Mouse (Mus musculus): ENCODE measurements at regions not wholly inside any gene's neighbourhood (a gene's known extent, or its start where the extent isn't known, plus 50 kb on each side); places are given as distances from the start of the nearest gene placed in this dataset.

DNA sequence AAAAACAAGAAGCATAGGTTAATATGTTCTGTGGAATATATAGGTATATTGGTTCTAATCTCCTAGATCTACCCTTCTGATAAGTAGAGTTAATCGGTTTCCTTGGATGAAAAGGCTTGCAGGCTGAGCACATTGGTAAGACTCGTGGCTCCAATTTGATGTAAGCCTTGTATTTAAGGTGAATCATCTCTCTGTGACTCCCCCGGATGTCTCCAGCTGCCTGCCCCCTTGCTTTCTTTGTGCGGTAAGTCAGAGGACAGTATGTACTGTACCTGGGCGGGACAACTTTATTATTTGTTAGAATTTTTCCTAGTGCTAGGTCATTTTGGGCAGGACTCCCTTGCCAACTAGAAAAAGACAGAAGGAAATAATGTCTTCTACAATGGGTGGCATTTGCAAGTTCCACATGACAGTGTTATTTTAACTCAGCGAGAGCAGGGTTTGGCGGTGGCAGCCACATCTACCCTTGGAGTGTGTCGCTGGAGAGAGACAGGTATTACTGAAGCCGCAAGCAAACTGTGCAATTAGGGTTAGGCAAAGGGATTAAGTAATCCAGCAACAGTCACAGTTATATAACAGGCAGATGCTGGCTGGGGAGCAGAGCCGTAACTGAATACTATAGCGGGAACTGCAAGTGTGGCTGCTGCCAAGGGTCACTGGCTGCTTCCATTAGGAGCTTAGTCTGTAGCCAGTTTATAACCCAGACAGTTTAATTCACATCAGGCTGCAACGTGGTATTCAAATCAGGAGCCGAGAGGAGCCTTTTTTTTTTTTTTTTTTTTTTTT is 172.9 kb downstream of the Moxd1 start:
- no peak overlapping the region for H3K27ac ChIP-seq (replicated peaks)
- no peaks in the 10 kb centered on the region for H3K36me3 ChIP-seq
- no peak overlapping the region for H3K4me3 ChIP-seq (replicated peaks)
- no peaks in the 10 kb centered on the region for H3K9me3 ChIP-seq (replicated peaks)
- ATAC-seq (ENCODE audit: low FRiP score): no peak
- no peak overlapping the region for H3K9ac ChIP-seq (replicated peaks)
- WGBS: 70% methylated on average over 13 of the region's 13 CpGs
- no peaks in the 10 kb centered on the region for H3K4me1 ChIP-seq
- no peak overlapping the region for H3K4me2 ChIP-seq
- no peaks in the 10 kb centered on the region for H3K27me3 ChIP-seq (replicated peaks)

DNA sequence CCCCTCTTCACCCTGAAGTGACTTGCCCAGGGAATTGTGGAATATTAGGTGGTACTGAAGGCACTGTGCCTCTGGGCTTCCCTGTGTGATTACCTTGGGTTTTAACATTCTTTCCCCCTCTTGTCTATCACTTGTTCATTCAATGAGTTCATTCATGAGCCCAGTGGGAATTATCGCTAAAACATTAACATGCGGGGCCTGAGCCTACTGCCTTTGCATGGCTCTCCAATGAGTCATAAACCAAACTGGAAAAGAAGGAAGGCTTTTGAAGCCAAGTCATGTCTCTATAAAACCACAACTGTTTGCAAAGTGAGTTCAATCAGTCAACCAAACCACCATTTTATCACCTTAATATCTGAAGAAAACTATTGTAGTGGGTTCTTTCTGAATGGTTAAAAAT is 173.8 kb downstream of the Moxd1 start:
- no peaks in the 10 kb centered on the region for H3K36me3 ChIP-seq
- ATAC-seq (ENCODE audit: low FRiP score): no peak
- 28% methylated on average over 2 of the region's 2 CpGs for WGBS

DNA sequence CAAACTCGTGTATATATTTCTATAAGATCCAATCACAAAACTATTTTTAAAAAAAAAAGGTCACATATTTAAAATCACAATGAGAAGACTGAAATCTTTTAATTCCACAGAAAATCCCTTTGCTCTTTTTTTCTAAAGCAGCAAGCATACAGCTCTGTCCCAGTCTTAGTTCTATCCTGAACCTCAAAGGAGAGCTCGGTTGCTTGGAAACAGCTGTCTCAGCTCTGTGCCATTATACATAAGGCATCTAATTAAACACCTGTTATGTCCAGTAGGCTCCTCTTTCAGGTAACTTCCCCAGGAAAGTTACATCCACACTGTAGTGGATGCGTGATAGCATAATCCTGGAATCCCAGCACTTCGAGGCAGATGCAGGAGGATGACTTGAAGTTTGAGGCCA is 181.5 kb downstream of the Moxd1 start:
- ATAC-seq (ENCODE audit: low FRiP score): no peak
- H3K27ac ChIP-seq (replicated peaks): no peak overlapping the region

More for the DNA sequence above, 173.8 kb downstream of the Moxd1 start:
- Histone ChIP-seq H3K9ac (replicated peaks) (no peak overlapping the region), H3K4me1 (no peaks in the 10 kb centered on the region), H3K27ac (replicated peaks) (no peak overlapping the region), H3K27me3 (replicated peaks) (no peaks in the 10 kb centered on the region), H3K9me3 (replicated peaks) (no peaks in the 10 kb centered on the region), H3K4me2 (no peak overlapping the region), H3K4me3 (replicated peaks) (no peak overlapping the region)

DNA sequence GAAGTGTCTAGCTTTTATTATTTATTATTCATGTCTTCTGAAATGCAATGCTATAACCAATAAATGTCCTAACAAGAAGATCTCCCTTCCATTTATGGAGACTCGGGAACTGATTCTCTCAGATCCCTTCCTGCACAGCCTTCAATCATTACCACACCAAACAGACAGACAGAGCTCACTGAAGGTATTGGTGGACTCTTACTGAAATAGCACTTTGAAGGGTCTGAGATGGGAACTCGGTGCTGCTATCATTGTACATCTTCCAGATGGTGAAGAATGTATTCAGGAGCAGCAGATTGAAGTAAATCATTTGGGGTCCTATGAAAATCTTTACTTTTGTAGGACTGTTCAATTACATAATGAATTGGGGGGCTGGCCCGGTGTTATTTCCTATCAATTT is 183.6 kb downstream of the Moxd1 start:
- H3K9ac ChIP-seq (replicated peaks): no peak overlapping the region
- WGBS: 29% methylated on average over 3 of the region's 3 CpGs
- no peak for ATAC-seq (ENCODE audit: low FRiP score)
- H3K4me3 ChIP-seq (replicated peaks): no peak overlapping the region
- H3K4me1 ChIP-seq: no peaks in the 10 kb centered on the region
- no peaks in the 10 kb centered on the region for H3K36me3 ChIP-seq
- no peak overlapping the region for H3K27ac ChIP-seq (replicated peaks)
- H3K4me2 ChIP-seq: no peak overlapping the region
- H3K27me3 ChIP-seq (replicated peaks): no peaks in the 10 kb centered on the region
- H3K9me3 ChIP-seq (replicated peaks): no peaks in the 10 kb centered on the region

More for the DNA sequence above, 181.5 kb downstream of the Moxd1 start:
- H3K27me3 ChIP-seq (replicated peaks): no peaks in the 10 kb centered on the region
- H3K4me3 ChIP-seq (replicated peaks): no peak overlapping the region
- H3K4me2 ChIP-seq: no peak overlapping the region
- no peaks in the 10 kb centered on the region for H3K4me1 ChIP-seq
- no peak overlapping the region for H3K9ac ChIP-seq (replicated peaks)
- H3K9me3 ChIP-seq (replicated peaks): no peaks in the 10 kb centered on the region
- 82% methylated on average over 4 of the region's 4 CpGs for whole genome bisulfite sequencing
- H3K36me3 ChIP-seq: no peaks in the 10 kb centered on the region

DNA sequence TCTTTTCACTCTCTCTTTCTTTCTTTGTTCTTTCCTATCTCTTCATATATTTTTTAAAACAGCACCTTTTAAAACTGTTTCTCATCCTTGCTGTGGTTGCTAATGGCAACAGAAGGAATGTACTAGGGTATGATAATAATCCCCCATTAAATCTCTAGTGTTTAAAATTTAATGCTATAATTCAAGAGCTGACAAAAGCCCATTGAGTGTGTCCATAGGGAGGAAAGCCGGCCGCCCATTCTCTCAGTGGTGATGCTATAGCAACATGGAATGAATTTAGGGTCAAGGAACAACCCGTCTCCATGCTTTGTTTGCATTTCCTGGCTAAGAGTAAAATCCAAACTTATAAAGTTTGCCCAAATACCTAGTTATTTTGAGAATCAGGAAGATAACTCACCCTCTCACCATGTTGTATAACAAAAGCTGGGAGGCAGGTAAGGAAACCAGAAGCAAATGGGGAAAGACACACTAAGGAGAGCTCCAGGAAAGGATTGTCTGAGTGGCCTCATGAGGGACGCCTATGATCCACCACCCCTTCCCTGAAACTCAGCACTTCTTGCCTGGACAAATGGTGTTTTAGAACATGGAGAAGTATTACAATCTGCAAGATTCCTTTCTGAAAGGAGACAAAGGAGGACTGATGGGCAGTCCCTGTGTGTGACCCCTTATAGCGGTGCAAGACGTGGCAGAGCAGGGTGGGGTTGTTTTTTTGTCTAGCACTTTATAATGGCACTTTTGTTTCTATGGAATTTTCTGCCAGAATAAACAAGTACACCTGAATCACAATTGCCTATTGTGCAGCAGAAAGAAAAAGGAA is 184.3 kb downstream of the Moxd1 start:
- peak; percentile 57; the same call in 1 of the 2 replicates for ATAC-seq (ENCODE audit: low FRiP score)
- no peaks in the 10 kb centered on the region for H3K4me1 ChIP-seq
- no peaks in the 10 kb centered on the region for H3K27me3 ChIP-seq (replicated peaks)
- 13% methylated on average over 6 of the region's 6 CpGs for WGBS
- H3K9me3 ChIP-seq (replicated peaks): no peaks in the 10 kb centered on the region
- no peaks in the 10 kb centered on the region for H3K36me3 ChIP-seq
- H3K9ac ChIP-seq (replicated peaks): no peak overlapping the region
- no peak overlapping the region for H3K4me2 ChIP-seq
- no peak overlapping the region for H3K4me3 ChIP-seq (replicated peaks)
- no peak overlapping the region for H3K27ac ChIP-seq (replicated peaks)

DNA sequence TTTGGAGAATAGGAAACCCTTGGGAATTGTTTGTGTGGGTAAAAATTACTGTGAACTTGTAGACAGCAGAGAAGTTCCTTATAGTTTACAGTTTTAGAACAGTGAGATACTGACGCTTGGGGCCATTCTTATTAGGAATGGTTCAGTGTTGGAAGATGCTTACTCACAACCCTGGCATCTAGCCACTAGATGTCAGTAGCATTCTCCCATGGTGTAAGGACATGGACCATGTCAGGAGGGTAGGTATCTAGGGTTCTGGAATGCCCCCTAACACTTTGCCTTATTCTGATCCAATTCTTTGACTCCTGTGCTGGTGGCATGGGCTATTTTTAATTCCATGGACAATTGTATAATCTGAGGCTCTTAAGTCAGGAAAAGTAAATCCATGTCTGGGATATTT is 185.3 kb upstream of the Ccn2 start:
- Histone ChIP-seq H3K9ac (replicated peaks) (no peak overlapping the region), H3K9me3 (replicated peaks) (no peaks in the 10 kb centered on the region), H3K4me1 (no peaks in the 10 kb centered on the region), H3K27ac (replicated peaks) (no peak overlapping the region), H3K4me2 (no peak overlapping the region), H3K4me3 (replicated peaks) (no peak overlapping the region), H3K36me3 (no peaks in the 10 kb centered on the region), H3K27me3 (replicated peaks) (no peaks in the 10 kb centered on the region)
- WGBS: 34% methylated on average over 1 of the region's 1 CpGs
- ATAC-seq (ENCODE audit: low FRiP score): no peak

DNA sequence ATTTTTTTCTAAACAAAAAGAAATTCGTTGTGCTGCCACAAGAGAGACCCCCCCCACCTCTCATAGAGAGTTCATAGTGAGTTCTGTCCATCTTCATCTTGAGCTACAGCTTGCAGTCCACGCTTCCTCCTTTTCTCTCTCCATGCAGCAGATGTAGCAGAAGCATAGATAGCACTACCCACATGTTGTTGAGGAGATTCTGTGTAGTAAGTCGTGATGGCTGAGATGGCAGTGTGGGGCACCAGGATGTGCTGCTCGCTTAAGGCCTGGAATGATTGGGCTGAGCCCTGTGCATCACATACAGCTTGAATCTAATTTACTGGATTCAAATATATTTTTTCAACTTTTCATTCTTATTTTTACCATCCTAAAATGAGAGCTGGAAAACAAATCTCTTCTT is 184.4 kb upstream of the Ccn2 start:
- 92% methylated on average over 4 of the region's 4 CpGs for WGBS
- H3K9ac ChIP-seq (replicated peaks): no peak overlapping the region
- no peak overlapping the region for H3K27ac ChIP-seq (replicated peaks)
- H3K4me3 ChIP-seq (replicated peaks): no peak overlapping the region
- H3K4me2 ChIP-seq: no peak overlapping the region
- no peaks in the 10 kb centered on the region for H3K36me3 ChIP-seq
- no peaks in the 10 kb centered on the region for H3K27me3 ChIP-seq (replicated peaks)
- H3K4me1 ChIP-seq: no peaks in the 10 kb centered on the region
- H3K9me3 ChIP-seq (replicated peaks): no peaks in the 10 kb centered on the region
- ATAC-seq (ENCODE audit: low FRiP score): no peak

DNA sequence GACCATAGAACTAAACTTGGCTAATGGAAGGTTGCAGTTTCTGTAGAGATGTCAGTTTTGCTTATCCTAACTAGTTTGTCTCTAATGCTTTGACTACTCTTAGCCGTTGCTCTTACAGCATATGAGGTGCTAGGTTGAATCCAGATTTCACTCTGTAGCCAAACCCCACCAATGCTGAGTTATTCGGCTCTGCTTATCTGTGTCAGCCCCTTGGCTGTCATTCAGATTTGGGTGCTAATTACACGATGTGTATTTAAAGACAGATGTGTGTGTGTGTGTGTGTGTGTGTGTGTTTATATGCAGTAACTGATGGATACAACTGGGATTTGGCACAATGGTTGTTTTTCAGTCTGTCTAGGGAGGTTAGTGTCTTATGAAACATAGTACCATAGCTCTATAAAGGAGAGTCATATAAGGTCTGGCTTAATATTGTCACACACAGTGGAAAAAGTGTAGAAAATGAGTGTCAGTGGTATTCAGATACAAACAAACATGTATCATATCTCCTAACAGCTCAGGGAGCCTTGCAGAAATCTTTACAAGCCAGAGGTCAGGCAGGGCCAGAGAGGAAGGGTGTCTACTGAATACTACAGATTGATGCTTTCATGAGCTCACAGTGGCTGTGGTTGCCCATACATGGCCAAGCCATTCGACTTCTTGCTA is 172.6 kb upstream of the Ccn2 start:
- ATAC-seq (ENCODE audit: low FRiP score): no peak
- Histone ChIP-seq H3K4me1 (no peaks in the 10 kb centered on the region), H3K36me3 (no peaks in the 10 kb centered on the region), H3K9me3 (replicated peaks) (no peaks in the 10 kb centered on the region), H3K27ac (replicated peaks) (no peak overlapping the region), H3K9ac (replicated peaks) (no peak overlapping the region), H3K4me3 (replicated peaks) (no peak overlapping the region), H3K27me3 (replicated peaks) (no peaks in the 10 kb centered on the region), H3K4me2 (no peak overlapping the region)
- WGBS: 78% methylated on average over 4 of the region's 4 CpGs

DNA sequence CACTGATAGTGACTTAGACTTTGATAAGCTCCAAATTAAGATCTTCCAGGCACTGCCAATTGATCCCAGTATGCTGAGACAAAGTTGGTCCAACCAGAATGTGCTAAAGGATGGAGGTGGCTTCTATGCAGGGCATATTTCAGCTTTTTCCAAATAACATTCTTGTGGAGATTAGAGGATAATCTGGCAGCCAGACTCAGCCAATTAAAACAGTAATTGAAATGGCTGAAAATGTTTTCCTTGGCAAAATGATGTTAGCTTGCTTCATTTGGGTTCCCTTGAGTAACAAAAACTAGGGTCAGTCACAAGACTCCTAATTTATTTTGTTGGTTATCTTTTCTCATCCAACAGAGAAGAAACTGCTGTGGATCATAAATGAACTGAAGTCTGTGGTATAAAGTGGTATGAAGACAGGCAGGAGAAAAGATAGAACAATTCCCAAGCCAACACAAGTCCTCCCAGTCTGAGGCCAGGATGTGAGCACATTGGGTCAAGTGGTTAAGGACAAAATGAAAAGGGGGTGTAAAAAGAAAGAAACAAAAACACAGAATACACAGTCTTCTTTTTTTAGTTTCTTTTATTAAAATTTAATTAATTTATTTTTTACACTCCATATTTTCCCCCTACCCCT is 161.4 kb upstream of the Ccn2 start:
- H3K27me3 ChIP-seq (replicated peaks): no peaks in the 10 kb centered on the region
- no peaks in the 10 kb centered on the region for H3K4me1 ChIP-seq
- H3K36me3 ChIP-seq: no peaks in the 10 kb centered on the region
- H3K9me3 ChIP-seq (replicated peaks): no peaks in the 10 kb centered on the region
- no peak overlapping the region for H3K4me2 ChIP-seq
- no peak overlapping the region for H3K27ac ChIP-seq (replicated peaks)
- H3K4me3 ChIP-seq (replicated peaks): no peak overlapping the region
- ATAC-seq (ENCODE audit: low FRiP score): no peak
- H3K9ac ChIP-seq (replicated peaks): no peak overlapping the region

DNA sequence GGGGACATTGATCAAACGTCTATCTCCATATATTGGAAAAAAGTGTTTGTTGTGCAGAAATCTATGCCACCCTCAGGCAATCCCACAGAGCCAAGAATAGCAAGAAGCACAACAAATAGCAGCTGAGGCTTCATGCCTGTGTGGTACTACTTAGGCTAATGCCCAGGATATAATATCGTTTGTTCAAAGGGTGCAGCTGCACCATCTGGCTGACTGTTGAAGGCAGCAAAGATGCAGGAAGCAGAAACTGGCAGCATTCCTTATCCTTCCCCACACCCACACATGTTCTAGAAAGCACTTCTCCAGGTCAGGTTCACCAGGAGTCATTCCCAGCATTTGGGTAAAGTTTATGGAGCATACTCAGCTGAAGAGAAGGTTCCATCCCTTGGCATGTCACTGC is 158.1 kb upstream of the Ccn2 start:
- Histone ChIP-seq H3K4me3 (replicated peaks) (no peak overlapping the region), H3K4me2 (no peak overlapping the region), H3K9me3 (replicated peaks) (no peaks in the 10 kb centered on the region), H3K27me3 (replicated peaks) (no peaks in the 10 kb centered on the region), H3K4me1 (no peaks in the 10 kb centered on the region), H3K36me3 (no peaks in the 10 kb centered on the region), H3K9ac (replicated peaks) (no peak overlapping the region), H3K27ac (replicated peaks) (no peak overlapping the region)
- WGBS: 65% methylated on average over 2 of the region's 2 CpGs
- no peak for ATAC-seq (ENCODE audit: low FRiP score)

DNA sequence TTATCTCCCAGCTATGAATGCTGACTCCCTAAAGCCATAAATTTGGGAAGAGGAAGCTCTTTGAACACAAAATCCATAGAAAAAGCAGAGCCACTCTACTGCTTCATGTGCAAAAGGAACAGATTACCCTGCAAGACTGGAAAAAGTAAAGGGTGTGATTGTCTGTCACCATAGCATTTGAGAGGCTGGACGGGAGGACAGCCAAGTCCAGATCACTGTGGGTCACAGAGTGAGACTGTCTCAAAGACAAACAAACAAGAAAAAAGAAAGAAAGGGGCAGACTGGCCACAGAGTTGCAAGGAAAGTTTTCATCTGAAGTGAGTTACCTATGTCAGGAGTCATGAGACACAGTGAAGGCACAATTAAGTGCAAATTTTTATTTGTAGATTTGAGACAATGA is 150.7 kb upstream of the Ccn2 start:
- no peak for ATAC-seq (ENCODE audit: low FRiP score)
- H3K27ac ChIP-seq (replicated peaks): no peak overlapping the region
- 53% methylated on average over 1 of the region's 1 CpGs for WGBS
- H3K36me3 ChIP-seq: no peaks in the 10 kb centered on the region
- no peak overlapping the region for H3K4me3 ChIP-seq (replicated peaks)
- no peak overlapping the region for H3K9ac ChIP-seq (replicated peaks)
- no peaks in the 10 kb centered on the region for H3K4me1 ChIP-seq
- no peaks in the 10 kb centered on the region for H3K9me3 ChIP-seq (replicated peaks)
- H3K4me2 ChIP-seq: no peak overlapping the region
- no peaks in the 10 kb centered on the region for H3K27me3 ChIP-seq (replicated peaks)
